Mouse (Mus musculus): Measurements from ENCODE around the gene Stxbp3. TPM values are rescaled to one million over a fixed set of nuclear protein-coding genes. Genes with fewer than 3 reads are reported as not detected.
"Not testable (repeated sequence)": the region's sequence is repeated elsewhere in the genome, so short reads cannot be mapped to it uniquely, and the experiment has no call there.

The Stxbp3 gene
- total and polyA plus RNA-seq, 2 experiments from 2014 or later, result 7.6 to 13.4 TPM

- H3K27ac ChIP-seq, result no peak overlapping the region
- ATAC-seq, result no peak
Observed at GRCm38 (mm10) chr3:108883067-108883466, 42.7 kb upstream of the Stxbp3 start.

GRCm38 (mm10) chr3:108881873-108882272, 41.5 kb upstream of the Stxbp3 start:
- H3K4me2 ChIP-seq (ENCODE audit: low read depth, low read length); H3K4me3 ChIP-seq (ENCODE audit: low read length); DNase-seq (ENCODE audit: low spot score); H3K27me3 ChIP-seq (ENCODE audit: insufficient read depth, low read length); ATAC-seq; H3K9ac ChIP-seq (replicated peaks; ENCODE audit: low read length); H3K4me1 ChIP-seq (ENCODE audit: insufficient read depth, low read length); H3K36me3 ChIP-seq (ENCODE audit: insufficient read depth, low read length); H3K9me3 ChIP-seq (ENCODE audit: low read length); H3K27ac ChIP-seq: not testable (repeated sequence)
- 31% methylated on average over 4 of the region's 4 CpGs for WGBS

More at GRCm38 (mm10) chr3:108883067-108883466, 42.7 kb upstream of the Stxbp3 start:
- no peaks in the 10 kb centered on the region for H3K27me3 ChIP-seq (ENCODE audit: insufficient read depth, low read length)
- H3K36me3 ChIP-seq (ENCODE audit: insufficient read depth, low read length), result no peaks in the 10 kb centered on the region
- no peak for TF ChIP-seq CTCF (IDR thresholded peaks at IDR 0.05; ENCODE audit: low read depth)
- 68% methylated on average over 2 of the region's 2 CpGs for WGBS
- H3K9ac ChIP-seq (replicated peaks; ENCODE audit: low read length), result no peak overlapping the region
- H3K4me3 ChIP-seq (ENCODE audit: low read length), result no peak overlapping the region
- H3K4me1 ChIP-seq (ENCODE audit: insufficient read depth, low read length), result peaks cover 4% of the 10 kb centered on the region; the same call in 1 of the 2 replicates
- no peak overlapping the region for H3K4me2 ChIP-seq (ENCODE audit: low read depth, low read length)
- DNase-seq (ENCODE audit: low spot score), result peak; percentile 33
- H3K9me3 ChIP-seq (ENCODE audit: low read length), result no peaks in the 10 kb centered on the region

- WGBS, result 51% methylated on average over 28 of the region's 28 CpGs
- Histone ChIP-seq H3K9me3 (ENCODE audit: low read length) (no peaks in the 10 kb centered on the region), H3K9ac (replicated peaks; ENCODE audit: low read length) (no peak overlapping the region), H3K27me3 (ENCODE audit: insufficient read depth, low read length) (no peaks in the 10 kb centered on the region), H3K27ac (no peak overlapping the region), H3K4me3 (ENCODE audit: low read length) (no peak overlapping the region), H3K36me3 (ENCODE audit: insufficient read depth, low read length) (no peaks in the 10 kb centered on the region), H3K4me2 (ENCODE audit: low read depth, low read length) (peak overlapping the region; percentile 12; the same call in 1 of the 2 replicates), H3K4me1 (ENCODE audit: insufficient read depth, low read length) (peaks cover 4% of the 10 kb centered on the region; the same call in 1 of the 2 replicates)
- no peak for TF ChIP-seq CTCF (IDR thresholded peaks at IDR 0.05; ENCODE audit: low read depth)
- ATAC-seq (peak; percentile 32; the same call in 1 of the 2 replicates), DNase-seq (ENCODE audit: low spot score) (peak; percentile 15)
Observed at GRCm38 (mm10) chr3:108880544-108881507, 40.5 kb upstream of the Stxbp3 start.

DNA sequence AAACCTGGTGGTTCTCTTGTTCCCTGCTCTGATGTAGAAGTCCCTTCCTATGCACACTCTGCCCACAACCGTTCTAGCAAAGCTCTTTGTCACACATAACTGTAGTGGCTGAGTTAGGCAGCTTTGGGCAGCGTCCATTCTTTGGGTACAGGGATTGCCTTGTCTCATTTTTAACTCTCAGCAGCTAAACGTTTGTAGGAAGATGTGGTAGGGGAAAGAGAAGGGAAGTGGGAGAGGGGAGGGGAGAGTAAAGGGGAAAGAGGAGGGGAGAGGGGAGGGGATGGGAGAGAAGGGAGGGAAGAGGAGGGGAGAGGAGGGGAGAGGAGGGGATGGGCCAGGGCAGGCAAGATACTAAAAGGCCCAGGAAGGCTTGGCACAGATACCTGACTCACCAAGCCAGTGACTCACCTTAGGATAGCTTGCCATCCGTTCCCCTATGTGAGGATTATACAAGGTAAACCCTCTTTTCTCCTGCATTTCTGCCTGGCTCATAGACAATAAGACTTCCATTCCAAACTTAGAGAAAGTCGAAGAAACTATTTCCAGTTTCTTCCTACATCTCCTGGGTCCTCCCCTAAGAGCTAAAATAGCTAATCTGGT, 39.6 kb upstream of the Stxbp3 start:
- TF ChIP-seq CTCF (IDR thresholded peaks at IDR 0.05; ENCODE audit: low read depth), result no peak
- DNase-seq (ENCODE audit: low spot score), result no peak
- H3K4me1 ChIP-seq (ENCODE audit: insufficient read depth, low read length), result peaks cover 4% of the 10 kb centered on the region; the same call in 1 of the 2 replicates
- no peaks in the 10 kb centered on the region for H3K27me3 ChIP-seq (ENCODE audit: insufficient read depth, low read length)
- no peaks in the 10 kb centered on the region for H3K9me3 ChIP-seq (ENCODE audit: low read length)
- WGBS, result 61% methylated on average over 5 of the region's 5 CpGs
- no peak overlapping the region for H3K27ac ChIP-seq
- H3K4me3 ChIP-seq (ENCODE audit: low read length), result no peak overlapping the region
- H3K4me2 ChIP-seq (ENCODE audit: low read depth, low read length), result no peak overlapping the region
- H3K36me3 ChIP-seq (ENCODE audit: insufficient read depth, low read length), result no peaks in the 10 kb centered on the region
- no peak for ATAC-seq
- H3K9ac ChIP-seq (replicated peaks; ENCODE audit: low read length), result no peak overlapping the region

DNA sequence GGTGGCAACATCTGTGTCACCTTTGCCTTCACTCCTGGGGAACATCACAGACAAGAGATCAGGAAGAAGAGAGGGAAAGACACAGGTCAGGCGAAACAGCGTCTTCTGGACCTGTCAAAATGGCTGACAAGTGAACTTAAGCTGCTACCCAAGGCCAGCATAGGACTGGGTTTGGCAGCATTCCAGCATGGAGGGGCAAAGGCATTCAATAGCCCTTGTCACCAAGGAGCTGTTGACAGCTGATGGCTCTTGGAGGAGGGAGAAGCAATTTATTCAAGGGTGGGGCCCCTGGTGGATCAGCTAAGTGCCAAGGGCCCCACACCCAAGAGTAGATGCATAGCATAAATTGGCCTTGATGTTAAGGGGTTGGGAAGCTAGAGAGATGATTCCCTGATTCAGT, 38.8 kb upstream of the Stxbp3 start:
- ATAC-seq (no peak), DNase-seq (ENCODE audit: low spot score) (peak; percentile 43)
- Histone ChIP-seq H3K9ac (replicated peaks; ENCODE audit: low read length) (no peak overlapping the region), H3K27me3 (ENCODE audit: insufficient read depth, low read length) (no peaks in the 10 kb centered on the region), H3K9me3 (ENCODE audit: low read length) (no peaks in the 10 kb centered on the region), H3K4me3 (ENCODE audit: low read length) (no peak overlapping the region), H3K4me1 (ENCODE audit: insufficient read depth, low read length) (peaks cover 4% of the 10 kb centered on the region; the same call in 1 of the 2 replicates), H3K36me3 (ENCODE audit: insufficient read depth, low read length) (no peaks in the 10 kb centered on the region), H3K4me2 (ENCODE audit: low read depth, low read length) (no peak overlapping the region), H3K27ac (no peak overlapping the region)
- no peak for TF ChIP-seq CTCF (IDR thresholded peaks at IDR 0.05; ENCODE audit: low read depth)
- WGBS, result 28% methylated on average over 2 of the region's 2 CpGs

- Histone ChIP-seq H3K9ac (replicated peaks; ENCODE audit: low read length) (no peak overlapping the region), H3K27me3 (ENCODE audit: insufficient read depth, low read length) (no peaks in the 10 kb centered on the region), H3K4me3 (ENCODE audit: low read length) (no peak overlapping the region), H3K36me3 (ENCODE audit: insufficient read depth, low read length) (no peaks in the 10 kb centered on the region), H3K9me3 (ENCODE audit: low read length) (no peaks in the 10 kb centered on the region), H3K27ac (no peak overlapping the region), H3K4me1 (ENCODE audit: insufficient read depth, low read length) (no peaks in the 10 kb centered on the region), H3K4me2 (ENCODE audit: low read depth, low read length) (no peak overlapping the region)
- 80% methylated on average over 6 of the region's 6 CpGs for WGBS
- no peak for DNase-seq (ENCODE audit: low spot score)
- ATAC-seq, result no peak
- no peak for TF ChIP-seq CTCF (IDR thresholded peaks at IDR 0.05; ENCODE audit: low read depth)
Observed at GRCm38 (mm10) chr3:108870631-108871030, 30.3 kb upstream of the Stxbp3 start.

All from hindbrain, postnatal 0 days (tissue).